Mouse (Mus musculus) lung, embryonic 14.5 days (tissue): Measurements from ENCODE around the gene Cpe. TPM values are rescaled to one million over a fixed set of nuclear protein-coding genes. Genes with fewer than 3 reads are reported as not detected.

Experiments used
- ATAC-seq: fragments of 200-750 bp; cut with Nextera tagmentation; 2 replicates; pipeline ENCODE4 v1.8.0; 2017; ENCODE audit warnings: mild to moderate bottlenecking, moderate TSS enrichment, moderate library complexity; ENCODE audit not compliant: insufficient read depth
- DNase-seq: peaks from one replicate; pipeline ENCODE4 v3.0.0-alpha.2; 2015
- H3K27ac ChIP-seq: fragments of 300-500 bp; sonication (generic); 2 replicates; pipeline ENCODE4 v1.5.1; 2014; ENCODE audit warnings: low read depth, mild to moderate bottlenecking, moderate library complexity
- H3K27me3 ChIP-seq: fragments of 300-500 bp; sonication (generic); 2 replicates; pipeline ENCODE4 v1.6.1; 2014; ENCODE audit warnings: low read length, control low read depth; ENCODE audit not compliant: insufficient read depth
- H3K36me3 ChIP-seq: fragments of 300-500 bp; sonication (generic); 2 replicates; pipeline ENCODE4 v1.6.1; 2014; ENCODE audit warnings: control low read depth; ENCODE audit not compliant: insufficient read depth
- H3K4me1 ChIP-seq: fragments of 300-500 bp; sonication (generic); 2 replicates; pipeline ENCODE4 v1.6.1; 2014; ENCODE audit warnings: antibody characterized with exemption, control low read depth; ENCODE audit not compliant: insufficient read depth
- H3K4me2 ChIP-seq: fragments of 300-500 bp; sonication (generic); 2 replicates; pipeline ENCODE4 v1.6.1; 2014; ENCODE audit warnings: mild to moderate bottlenecking
- H3K4me3 ChIP-seq: fragments of 300-500 bp; sonication (generic); 2 replicates; pipeline ENCODE4 v1.5.1; 2014; ENCODE audit warnings: low read depth, low read length
- H3K9ac ChIP-seq: fragments of 300-500 bp; sonication (generic); 2 replicates; pipeline ENCODE4 v1.6.1; 2014
- H3K9me3 ChIP-seq: fragments of 300-500 bp; sonication (generic); 2 replicates; pipeline ENCODE4 v1.6.1; 2016; ENCODE audit warnings: low read depth, low read length, control low read depth
- CTCF ChIP-seq: IDR thresholded peaks from 2 replicates; pipeline ENCODE4 v1.5.1; 2016; ENCODE audit warnings: antibody characterized with exemption, low read depth
- WGBS: fragments of 180-500 bp; shearing (Covaris S2); extraction: QIAGEN DNeasy Blood & Tissue Kit; methylation state at CpG from one replicate; pipeline ENCODE4 v1.1.7; 2014; 5-methylcytosine and 5-hydroxymethylcytosine counted together
- polyA plus RNA-seq: library from polyadenylated mRNA; unstranded; fragments of >200 nt; fragmentation: Nextera tagmentation; extraction: Ambion mirVana; gene quantifications from 2 replicates; pipeline ENCODE4 v1.2.1, GENCODE M21; 2014

Cpe gene
- polyA plus RNA-seq, 1 experiment from 2014 or later = 30.6 TPM

DNA sequence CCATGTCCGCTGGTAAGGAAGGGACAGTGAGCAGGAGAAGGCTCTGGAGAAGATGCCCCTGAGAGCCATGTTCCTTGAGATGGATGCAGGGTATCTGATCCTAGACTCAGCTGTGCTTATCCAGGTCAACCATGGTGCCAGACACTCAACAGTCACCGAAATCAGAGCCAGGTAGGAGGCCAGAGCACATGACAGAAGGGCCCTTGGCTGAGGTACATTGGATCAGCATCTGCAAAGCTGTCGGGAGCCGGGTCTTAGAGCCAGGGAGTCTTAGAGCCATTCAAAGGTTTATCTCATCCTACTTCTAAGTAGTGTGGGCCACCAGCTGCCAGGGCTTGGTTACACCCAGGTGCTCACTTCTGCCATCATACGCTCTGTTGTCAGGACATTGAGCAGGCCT, 46.4 kb downstream of the Cpe start:
- no peak for TF ChIP-seq CTCF
- no peak overlapping the region for H3K27ac ChIP-seq
- no peak for ATAC-seq
- no peak for DNase-seq
- no peaks in the 10 kb centered on the region for H3K27me3 ChIP-seq
- H3K36me3 ChIP-seq = no peaks in the 10 kb centered on the region
- H3K9ac ChIP-seq = no peak overlapping the region
- no peak overlapping the region for H3K4me3 ChIP-seq
- WGBS = 90% methylated on average over 5 of the region's 5 CpGs
- H3K4me2 ChIP-seq = no peak overlapping the region
- H3K9me3 ChIP-seq = no peaks in the 10 kb centered on the region
- no peaks in the 10 kb centered on the region for H3K4me1 ChIP-seq

GRCm38 (mm10) chr8:64644108-64645005, 48.5 kb downstream of the Cpe start:
- Histone ChIP-seq H3K27me3 (no peaks in the 10 kb centered on the region), H3K27ac (no peak overlapping the region), H3K9ac (no peak overlapping the region), H3K36me3 (no peaks in the 10 kb centered on the region), H3K4me1 (no peaks in the 10 kb centered on the region), H3K4me3 (no peak overlapping the region), H3K9me3 (no peaks in the 10 kb centered on the region), H3K4me2 (no peak overlapping the region)
- no peak for TF ChIP-seq CTCF
- WGBS = 84% methylated on average over 12 of the region's 12 CpGs
- ATAC-seq = no peak
- DNase-seq = no peak

- no peaks in the 10 kb centered on the region for H3K4me1 ChIP-seq
- no peak overlapping the region for H3K9ac ChIP-seq
- no peaks in the 10 kb centered on the region for H3K36me3 ChIP-seq
- no peak for ATAC-seq
- no peaks in the 10 kb centered on the region for H3K9me3 ChIP-seq
- TF ChIP-seq CTCF = no peak
- no peak for DNase-seq
- H3K4me2 ChIP-seq = no peak overlapping the region
- H3K4me3 ChIP-seq = no peak overlapping the region
- H3K27me3 ChIP-seq = no peaks in the 10 kb centered on the region
- no peak overlapping the region for H3K27ac ChIP-seq
- WGBS = 77% methylated on average over 4 of the region's 4 CpGs
Measured at GRCm38 (mm10) chr8:64643382-64643781, 49.5 kb downstream of the Cpe start.

- no peak overlapping the region for H3K4me2 ChIP-seq
- TF ChIP-seq CTCF = no peak
- H3K4me3 ChIP-seq = no peak overlapping the region
- ATAC-seq = no peak
- no peaks in the 10 kb centered on the region for H3K36me3 ChIP-seq
- no peaks in the 10 kb centered on the region for H3K27me3 ChIP-seq
- no peak overlapping the region for H3K9ac ChIP-seq
- WGBS = 93% methylated on average over 3 of the region's 3 CpGs
- no peaks in the 10 kb centered on the region for H3K9me3 ChIP-seq
- no peak overlapping the region for H3K27ac ChIP-seq
- DNase-seq = no peak
- no peaks in the 10 kb centered on the region for H3K4me1 ChIP-seq
Measured at GRCm38 (mm10) chr8:64642799-64643198, 50.1 kb downstream of the Cpe start.

GRCm38 (mm10) chr8:64640599-64640998, 52.3 kb downstream of the Cpe start:
- TF ChIP-seq CTCF = no peak
- ATAC-seq (no peak), DNase-seq (no peak)
- H3K27me3 ChIP-seq = no peaks in the 10 kb centered on the region
- H3K4me2 ChIP-seq = no peak overlapping the region
- 76% methylated on average over 1 of the region's 1 CpGs for WGBS
- no peak overlapping the region for H3K9ac ChIP-seq
- no peaks in the 10 kb centered on the region for H3K4me1 ChIP-seq
- no peaks in the 10 kb centered on the region for H3K9me3 ChIP-seq
- H3K4me3 ChIP-seq = no peak overlapping the region
- no peak overlapping the region for H3K27ac ChIP-seq
- H3K36me3 ChIP-seq = no peaks in the 10 kb centered on the region

DNA sequence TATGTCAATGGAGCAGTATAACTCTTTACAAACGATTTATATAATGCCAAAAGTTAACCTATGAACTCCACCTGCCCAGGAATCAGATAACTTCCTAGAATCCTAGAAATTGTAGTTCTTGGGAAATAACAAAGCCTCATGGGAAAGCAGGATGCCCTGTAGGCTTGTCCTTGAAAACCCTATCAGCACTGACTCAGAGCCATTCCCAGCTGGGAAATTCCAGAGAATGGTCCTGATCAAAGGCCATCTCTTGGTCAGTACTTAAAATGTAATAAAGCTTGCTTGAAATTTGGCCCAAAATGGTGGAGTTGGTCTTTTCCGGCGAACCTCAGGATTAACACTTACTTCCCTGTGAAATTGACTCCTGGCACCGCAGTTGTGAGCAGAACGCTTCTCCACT, 53.2 kb downstream of the Cpe start:
- no peaks in the 10 kb centered on the region for H3K36me3 ChIP-seq
- no peaks in the 10 kb centered on the region for H3K27me3 ChIP-seq
- DNase-seq = no peak
- ATAC-seq = no peak
- no peak overlapping the region for H3K27ac ChIP-seq
- no peak overlapping the region for H3K9ac ChIP-seq
- H3K9me3 ChIP-seq = no peaks in the 10 kb centered on the region
- H3K4me1 ChIP-seq = no peaks in the 10 kb centered on the region
- H3K4me2 ChIP-seq = no peak overlapping the region
- 87% methylated on average over 5 of the region's 5 CpGs for WGBS
- no peak for TF ChIP-seq CTCF
- H3K4me3 ChIP-seq = no peak overlapping the region

- WGBS = 65% methylated on average over 3 of the region's 3 CpGs
- H3K4me1 ChIP-seq = no peaks in the 10 kb centered on the region
- no peaks in the 10 kb centered on the region for H3K9me3 ChIP-seq
- no peak for ATAC-seq
- no peaks in the 10 kb centered on the region for H3K27me3 ChIP-seq
- no peak overlapping the region for H3K4me3 ChIP-seq
- no peak for DNase-seq
- no peak for TF ChIP-seq CTCF
- H3K36me3 ChIP-seq = no peaks in the 10 kb centered on the region
- no peak overlapping the region for H3K9ac ChIP-seq
- no peak overlapping the region for H3K27ac ChIP-seq
- H3K4me2 ChIP-seq = no peak overlapping the region
Measured at GRCm38 (mm10) chr8:64634901-64635300, 58.0 kb downstream of the Cpe start.
